Mouse (Mus musculus): ENCODE data around the gene Gm10272. TPM values are rescaled to one million over a fixed set of nuclear protein-coding genes. Genes with fewer than 3 reads are reported as not detected.

Gene Gm10272
- total and polyA plus RNA-seq, 3 experiments: not detected

Other genes with a start within 250 kb of the Gm10272 start
- 54.9 and 70.6 TPM in 2 replicates for gene Fam207a, start 190.8 kb upstream of the Gm10272 start, total RNA-seq (2012; rRNA removed)
- gene Fam207a, start 190.8 kb upstream of the Gm10272 start, polyA plus RNA-seq (2012; ENCODE audit: insufficient read depth in 1 of 2, insufficient read length in 2 of 2, low read depth in 1 of 2, low replicate concordance in 2 of 2, missing spikeins in 1 of 2): 10 to 100 TPM in 1 of 2 experiments, not detected in 1; 74.0 TPM
- gene Itgb2, start 176.4 kb upstream of the Gm10272 start, total RNA-seq (2012; rRNA removed): 36.7 and 36.9 TPM in 2 replicates
- 10 to 100 TPM in 1 of 2 experiments, not detected in 1; 45.8 TPM for gene Itgb2, start 176.4 kb upstream of the Gm10272 start, polyA plus RNA-seq (2012; ENCODE audit: insufficient read depth in 1 of 2, insufficient read length in 2 of 2, low read depth in 1 of 2, low replicate concordance in 2 of 2, missing spikeins in 1 of 2)
- gene Pttg1ip, start 124.9 kb upstream of the Gm10272 start, total RNA-seq (2012; rRNA removed): 41.1 and 50.4 TPM in 2 replicates
- gene Pttg1ip, start 124.9 kb upstream of the Gm10272 start, polyA plus RNA-seq (2012; ENCODE audit: insufficient read depth in 1 of 2, insufficient read length in 2 of 2, low read depth in 1 of 2, low replicate concordance in 2 of 2, missing spikeins in 1 of 2): 10 to 100 TPM in 1 of 2 experiments, not detected in 1; 53.1 TPM
- gene Sumo3, start 100.5 kb upstream of the Gm10272 start, total RNA-seq (2012; rRNA removed): 145 and 151 TPM in 2 replicates
- 100 to 1,000 TPM in 1 of 2 experiments, not detected in 1; 342 TPM for gene Sumo3, start 100.5 kb upstream of the Gm10272 start, polyA plus RNA-seq (2012; ENCODE audit: insufficient read depth in 1 of 2, insufficient read length in 2 of 2, low read depth in 1 of 2, low replicate concordance in 2 of 2, missing spikeins in 1 of 2)
- gene Gm49325, start 100.4 kb upstream of the Gm10272 start, total RNA-seq (2012; rRNA removed): 3.5 and 3.7 TPM in 2 replicates
- gene Gm49325, start 100.4 kb upstream of the Gm10272 start, polyA plus RNA-seq (2012; ENCODE audit: insufficient read depth in 1 of 2, insufficient read length in 2 of 2, low read depth in 1 of 2, low replicate concordance in 2 of 2, missing spikeins in 1 of 2): 1 to 10 TPM in 1 of 2 experiments, not detected in 1; 1.0 TPM
- 55.2 and 62.4 TPM in 2 replicates for gene Ube2g2, start 84.4 kb upstream of the Gm10272 start, total RNA-seq (2012; rRNA removed)
- gene Ube2g2, start 84.4 kb upstream of the Gm10272 start, polyA plus RNA-seq (2012; ENCODE audit: insufficient read depth in 1 of 2, insufficient read length in 2 of 2, low read depth in 1 of 2, low replicate concordance in 2 of 2, missing spikeins in 1 of 2): 100 to 1,000 TPM in 1 of 2 experiments, not detected in 1; 112 TPM
- 1.2 and 1.8 TPM in 2 replicates for gene Tspear, start 20.1 kb upstream of the Gm10272 start, total RNA-seq (2012; rRNA removed)
- gene Tspear, start 20.1 kb upstream of the Gm10272 start, polyA plus RNA-seq (2012; ENCODE audit: insufficient read depth in 1 of 2, insufficient read length in 2 of 2, low read depth in 1 of 2, low replicate concordance in 2 of 2, missing spikeins in 1 of 2): 1 to 10 TPM in 1 of 2 experiments, not detected in 1; 3.8 TPM
- not detected in 2 replicates for gene Gm19402, start 15.9 kb upstream of the Gm10272 start, total RNA-seq (2012; rRNA removed)
- gene Gm19402, start 15.9 kb upstream of the Gm10272 start, polyA plus RNA-seq (2012; ENCODE audit: insufficient read depth in 1 of 2, insufficient read length in 2 of 2, low read depth in 1 of 2, low replicate concordance in 2 of 2, missing spikeins in 1 of 2): not detected
- gene Gm9508, start 9.4 kb upstream of the Gm10272 start, total RNA-seq (2012; rRNA removed): not detected in 2 replicates
- not detected for gene Gm9508, start 9.4 kb upstream of the Gm10272 start, polyA plus RNA-seq (2012; ENCODE audit: insufficient read depth in 1 of 2, insufficient read length in 2 of 2, low read depth in 1 of 2, low replicate concordance in 2 of 2, missing spikeins in 1 of 2)
- gene Gm10024, start 4.8 kb downstream of the Gm10272 start, total RNA-seq (2012; rRNA removed): not detected in 2 replicates
- gene Gm10024, start 4.8 kb downstream of the Gm10272 start, polyA plus RNA-seq (2012; ENCODE audit: insufficient read depth in 1 of 2, insufficient read length in 2 of 2, low read depth in 1 of 2, low replicate concordance in 2 of 2, missing spikeins in 1 of 2): not detected
- not detected in 2 replicates for gene Gm10142, start 9.2 kb downstream of the Gm10272 start, total RNA-seq (2012; rRNA removed)
- gene Gm10142, start 9.2 kb downstream of the Gm10272 start, polyA plus RNA-seq (2012; ENCODE audit: insufficient read depth in 1 of 2, insufficient read length in 2 of 2, low read depth in 1 of 2, low replicate concordance in 2 of 2, missing spikeins in 1 of 2): not detected
- not detected in 2 replicates for gene Krtap12-1, start 14.0 kb downstream of the Gm10272 start, total RNA-seq (2012; rRNA removed)
- not detected for gene Krtap12-1, start 14.0 kb downstream of the Gm10272 start, polyA plus RNA-seq (2012; ENCODE audit: insufficient read depth in 1 of 2, insufficient read length in 2 of 2, low read depth in 1 of 2, low replicate concordance in 2 of 2, missing spikeins in 1 of 2)
- gene Gm10100, start 19.9 kb downstream of the Gm10272 start, total RNA-seq (2012; rRNA removed): not detected in 2 replicates
- not detected for gene Gm10100, start 19.9 kb downstream of the Gm10272 start, polyA plus RNA-seq (2012; ENCODE audit: insufficient read depth in 1 of 2, insufficient read length in 2 of 2, low read depth in 1 of 2, low replicate concordance in 2 of 2, missing spikeins in 1 of 2)
- gene Gm18596, start 36.0 kb downstream of the Gm10272 start, total RNA-seq (2012; rRNA removed): not detected in 2 replicates
- not detected for gene Gm18596, start 36.0 kb downstream of the Gm10272 start, polyA plus RNA-seq (2012; ENCODE audit: insufficient read depth in 1 of 2, insufficient read length in 2 of 2, low read depth in 1 of 2, low replicate concordance in 2 of 2, missing spikeins in 1 of 2)
- not detected in 2 replicates for gene Gm9736, start 44.7 kb downstream of the Gm10272 start, total RNA-seq (2012; rRNA removed)
- not detected for gene Gm9736, start 44.7 kb downstream of the Gm10272 start, polyA plus RNA-seq (2012; ENCODE audit: insufficient read depth in 1 of 2, insufficient read length in 2 of 2, low read depth in 1 of 2, low replicate concordance in 2 of 2, missing spikeins in 1 of 2)
- gene Gm3233, start 53.1 kb downstream of the Gm10272 start, total RNA-seq (2012; rRNA removed): not detected in 2 replicates
- gene Gm3233, start 53.1 kb downstream of the Gm10272 start, polyA plus RNA-seq (2012; ENCODE audit: insufficient read depth in 1 of 2, insufficient read length in 2 of 2, low read depth in 1 of 2, low replicate concordance in 2 of 2, missing spikeins in 1 of 2): not detected
- gene Gm3238, start 64.7 kb downstream of the Gm10272 start, total RNA-seq (2012; rRNA removed): not detected in 2 replicates
- gene Gm3238, start 64.7 kb downstream of the Gm10272 start, polyA plus RNA-seq (2012; ENCODE audit: insufficient read depth in 1 of 2, insufficient read length in 2 of 2, low read depth in 1 of 2, low replicate concordance in 2 of 2, missing spikeins in 1 of 2): not detected
- not detected in 2 replicates for gene Gm7138, start 70.3 kb downstream of the Gm10272 start, total RNA-seq (2012; rRNA removed)
- gene Gm7138, start 70.3 kb downstream of the Gm10272 start, polyA plus RNA-seq (2012; ENCODE audit: insufficient read depth in 1 of 2, insufficient read length in 2 of 2, low read depth in 1 of 2, low replicate concordance in 2 of 2, missing spikeins in 1 of 2): not detected
- not detected in 2 replicates for gene Gm3250, start 75.9 kb downstream of the Gm10272 start, total RNA-seq (2012; rRNA removed)
- not detected for gene Gm3250, start 75.9 kb downstream of the Gm10272 start, polyA plus RNA-seq (2012; ENCODE audit: insufficient read depth in 1 of 2, insufficient read length in 2 of 2, low read depth in 1 of 2, low replicate concordance in 2 of 2, missing spikeins in 1 of 2)
- not detected in 2 replicates for gene Gm7137, start 81.6 kb downstream of the Gm10272 start, total RNA-seq (2012; rRNA removed)
- not detected for gene Gm7137, start 81.6 kb downstream of the Gm10272 start, polyA plus RNA-seq (2012; ENCODE audit: insufficient read depth in 1 of 2, insufficient read length in 2 of 2, low read depth in 1 of 2, low replicate concordance in 2 of 2, missing spikeins in 1 of 2)
- gene Gm9639, start 88.5 kb downstream of the Gm10272 start, total RNA-seq (2012; rRNA removed): not detected in 2 replicates
- gene Gm9639, start 88.5 kb downstream of the Gm10272 start, polyA plus RNA-seq (2012; ENCODE audit: insufficient read depth in 1 of 2, insufficient read length in 2 of 2, low read depth in 1 of 2, low replicate concordance in 2 of 2, missing spikeins in 1 of 2): not detected
- not detected in 2 replicates for gene Gm19668, start 92.5 kb downstream of the Gm10272 start, total RNA-seq (2012; rRNA removed)
- gene Gm19668, start 92.5 kb downstream of the Gm10272 start, polyA plus RNA-seq (2012; ENCODE audit: insufficient read depth in 1 of 2, insufficient read length in 2 of 2, low read depth in 1 of 2, low replicate concordance in 2 of 2, missing spikeins in 1 of 2): not detected
- gene Gm9507, start 105.2 kb downstream of the Gm10272 start, total RNA-seq (2012; rRNA removed): not detected in 2 replicates
- gene Gm9507, start 105.2 kb downstream of the Gm10272 start, polyA plus RNA-seq (2012; ENCODE audit: insufficient read depth in 1 of 2, insufficient read length in 2 of 2, low read depth in 1 of 2, low replicate concordance in 2 of 2, missing spikeins in 1 of 2): not detected
- gene Gm2696, start 108.1 kb downstream of the Gm10272 start, total RNA-seq (2012; rRNA removed): not detected in 2 replicates
- not detected for gene Gm2696, start 108.1 kb downstream of the Gm10272 start, polyA plus RNA-seq (2012; ENCODE audit: insufficient read depth in 1 of 2, insufficient read length in 2 of 2, low read depth in 1 of 2, low replicate concordance in 2 of 2, missing spikeins in 1 of 2)
- gene Krtap10-4, start 120.5 kb downstream of the Gm10272 start, total RNA-seq (2012; rRNA removed): not detected in 2 replicates
- gene Krtap10-4, start 120.5 kb downstream of the Gm10272 start, polyA plus RNA-seq (2012; ENCODE audit: insufficient read depth in 1 of 2, insufficient read length in 2 of 2, low read depth in 1 of 2, low replicate concordance in 2 of 2, missing spikeins in 1 of 2): not detected
- gene Krtap10-10, start 129.3 kb downstream of the Gm10272 start, total RNA-seq (2012; rRNA removed): not detected in 2 replicates
- not detected for gene Krtap10-10, start 129.3 kb downstream of the Gm10272 start, polyA plus RNA-seq (2012; ENCODE audit: insufficient read depth in 1 of 2, insufficient read length in 2 of 2, low read depth in 1 of 2, low replicate concordance in 2 of 2, missing spikeins in 1 of 2)
- not detected in 2 replicates for gene Gm36176, start 140.2 kb downstream of the Gm10272 start, total RNA-seq (2012; rRNA removed)
- gene Gm36176, start 140.2 kb downstream of the Gm10272 start, polyA plus RNA-seq (2012; ENCODE audit: insufficient read depth in 1 of 2, insufficient read length in 2 of 2, low read depth in 1 of 2, low replicate concordance in 2 of 2, missing spikeins in 1 of 2): not detected
- gene Gm10318, start 146.2 kb downstream of the Gm10272 start, total RNA-seq (2012; rRNA removed): not detected in 2 replicates
- not detected for gene Gm10318, start 146.2 kb downstream of the Gm10272 start, polyA plus RNA-seq (2012; ENCODE audit: insufficient read depth in 1 of 2, insufficient read length in 2 of 2, low read depth in 1 of 2, low replicate concordance in 2 of 2, missing spikeins in 1 of 2)
- not detected in 2 replicates for gene Gm3285, start 155.3 kb downstream of the Gm10272 start, total RNA-seq (2012; rRNA removed)
- not detected for gene Gm3285, start 155.3 kb downstream of the Gm10272 start, polyA plus RNA-seq (2012; ENCODE audit: insufficient read depth in 1 of 2, insufficient read length in 2 of 2, low read depth in 1 of 2, low replicate concordance in 2 of 2, missing spikeins in 1 of 2)
- gene Lrrc3, start 195.9 kb downstream of the Gm10272 start, total RNA-seq (2012; rRNA removed): 0.10 and 0.15 TPM in 2 replicates
- gene Lrrc3, start 195.9 kb downstream of the Gm10272 start, polyA plus RNA-seq (2012; ENCODE audit: insufficient read depth in 1 of 2, insufficient read length in 2 of 2, low read depth in 1 of 2, low replicate concordance in 2 of 2, missing spikeins in 1 of 2): under 1 TPM in 1 of 2 experiments, not detected in 1; 0.74 TPM